Mouse (Mus musculus): ENCODE results near the gene Mdga2. TPM values are rescaled to one million over a fixed set of nuclear protein-coding genes. Genes with fewer than 3 reads are reported as not detected.

Gene Mdga2
- 16.0 and 17.5 TPM in 2 replicates for polyA plus RNA-seq (2012; rRNA removed)

GRCm38 (mm10) chr12:67222221-67223025 is at the start of gene Mdga2:
Mdga2 (minus strand) TSS chr12:67222549.

Measured in central nervous system, embryonic 18 days (tissue).